Mouse (Mus musculus) heart, embryonic 14.5 days (tissue): Measurements from ENCODE around the gene Olfr700. TPM values are rescaled to one million over a fixed set of nuclear protein-coding genes. Genes with fewer than 3 reads are reported as not detected.

Source experiments
- ATAC-seq: fragments of 200-750 bp; cut with Nextera tagmentation; 2 replicates; pipeline ENCODE4 v1.8.0; 2017; ENCODE audit warnings: low read depth, moderate TSS enrichment; ENCODE audit not compliant: insufficient number of reproducible peaks, insufficient read depth, low FRiP score
- H3K27ac ChIP-seq, 2 experiments: fragments of 200-500 bp in 1 of 2; fragments of 300-500 bp in 1 of 2; sonication (generic) in 1 of 2; replicated peaks in 1 of 2; 2 replicates each; pipeline ENCODE4 v1.5.1; 2012 to 2014; ENCODE audit warnings: low read depth in 2 of 2, low read length in 2 of 2, control low read depth in 1 of 2, mild to moderate bottlenecking in 1 of 2, mixed read lengths in 1 of 2; ENCODE audit not compliant: control insufficient read depth in 1 of 2, insufficient read depth in 1 of 2
- H3K27me3 ChIP-seq: fragments of 300-500 bp; sonication (generic); 2 replicates; pipeline ENCODE4 v1.6.1; 2014; ENCODE audit warnings: mild to moderate bottlenecking, low read length, control low read depth; ENCODE audit not compliant: control insufficient read depth, insufficient read depth
- H3K36me3 ChIP-seq: fragments of 300-500 bp; sonication (generic); 2 replicates; pipeline ENCODE4 v1.6.1; 2014; ENCODE audit warnings: mild to moderate bottlenecking, control low read depth, low read length, mixed read lengths; ENCODE audit not compliant: control insufficient read depth, insufficient read depth
- H3K4me1 ChIP-seq, 2 experiments: fragments of 200-500 bp in 1 of 2; fragments of 300-500 bp in 1 of 2; sonication (generic) in 1 of 2; 2 replicates each; pipeline ENCODE4 v1.6.1; 2012 to 2014; ENCODE audit warnings: low read length in 2 of 2, control low read depth in 1 of 2, mixed read lengths in 1 of 2; ENCODE audit not compliant: control insufficient read depth in 2 of 2, insufficient read depth in 2 of 2
- H3K4me2 ChIP-seq: fragments of 300-500 bp; sonication (generic); 2 replicates; pipeline ENCODE4 v1.6.1; 2014; ENCODE audit warnings: mild to moderate bottlenecking, low read length
- H3K4me3 ChIP-seq, 2 experiments: fragments of 200-500 bp in 1 of 2; fragments of 300-500 bp in 1 of 2; sonication (generic) in 1 of 2; 2 replicates each; pipeline ENCODE4 v1.5.1; 2012 to 2014; ENCODE audit warnings: low read length in 2 of 2, mild to moderate bottlenecking in 2 of 2, control low read depth in 1 of 2, low read depth in 1 of 2, moderate library complexity in 1 of 2; ENCODE audit not compliant: control insufficient read depth in 1 of 2, insufficient read depth in 1 of 2
- H3K9ac ChIP-seq: fragments of 300-500 bp; sonication (generic); 2 replicates; pipeline ENCODE4 v1.6.1; 2014; ENCODE audit warnings: mild to moderate bottlenecking, low read length
- H3K9me3 ChIP-seq: fragments of 300-500 bp; sonication (generic); 2 replicates; pipeline ENCODE4 v1.6.1; 2016; ENCODE audit warnings: low read length, control low read depth; ENCODE audit not compliant: control insufficient read depth
- WGBS: fragments of 180-500 bp; shearing (Covaris S2); extraction: QIAGEN DNeasy Blood & Tissue Kit; methylation state at CpG from one replicate; pipeline ENCODE4 v1.1.7; 2014; 5-methylcytosine and 5-hydroxymethylcytosine counted together
- polyA plus RNA-seq: library from polyadenylated mRNA; unstranded; fragments of >200 nt; fragmentation: Nextera tagmentation; extraction: Ambion mirVana; gene quantifications from 2 replicates; pipeline ENCODE4 v1.2.1, GENCODE M21; 2014

The Olfr700 gene
- polyA plus RNA-seq, result not detected in 2 replicates

DNA sequence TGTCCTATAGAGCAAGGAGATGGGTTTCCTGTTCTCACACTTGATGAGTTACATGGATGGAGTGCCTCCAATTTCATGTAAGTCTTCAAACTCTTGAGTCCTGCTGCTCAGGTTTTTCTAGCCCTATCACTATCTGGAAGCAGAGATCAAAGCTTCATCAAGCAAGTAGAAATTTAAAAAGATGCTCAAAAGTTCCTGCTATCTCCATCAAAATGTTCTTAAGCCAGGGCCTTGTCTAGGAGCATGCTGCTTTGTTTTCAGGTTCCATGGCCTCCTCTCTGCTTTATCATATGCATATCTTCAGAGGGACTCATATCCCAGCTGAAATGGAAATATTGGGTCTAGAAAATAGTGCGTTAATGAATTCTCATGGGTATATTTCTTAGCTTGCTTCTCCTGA lies at the start of gene Olfr700:
Gene Olfr700 (minus strand): TSS at position 101 of the 400 bp plus-strand sequence.
- Histone ChIP-seq H3K9me3 (no peaks in the 10 kb centered on the region), H3K4me2 (no peak within 1 kb of the TSS), H3K9ac (no peak within 1 kb of the TSS), H3K4me3 (no peak within 1 kb of the TSS), H3K27me3 (no peaks in the 10 kb centered on the region), H3K27ac (no peak within 1 kb of the TSS), H3K4me1 (no peaks in the 10 kb centered on the region), H3K36me3 (no peaks in the 10 kb centered on the region)
- 75% methylated on average over 1 of the region's 1 CpGs for WGBS
- no peak for ATAC-seq

DNA sequence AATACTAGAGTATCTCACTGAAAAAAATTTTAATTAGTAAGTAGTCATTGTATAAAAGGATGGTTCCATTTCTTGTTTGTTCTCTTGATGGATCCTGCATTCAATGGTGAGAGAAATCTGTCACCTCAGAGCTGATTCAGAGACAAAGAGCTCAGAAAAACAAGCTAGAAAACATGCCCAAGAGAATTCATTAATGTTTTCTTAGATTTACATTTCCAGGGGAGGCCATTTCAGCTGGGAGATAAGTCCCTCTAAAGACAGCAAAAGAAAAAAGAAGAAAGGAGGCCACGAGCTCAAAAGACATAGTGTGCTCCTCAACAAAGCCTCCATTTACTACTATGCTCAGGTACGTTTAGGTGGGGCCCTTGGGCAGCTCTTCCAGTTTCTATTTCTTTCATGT lies 34.4 kb upstream of the Olfr700 start, which contains the start of gene Olfr703:
Gene Olfr703 (plus strand): TSS at position 301 of the 400 bp plus-strand sequence.
- no peak within 1 kb of the TSS for H3K4me3 ChIP-seq
- 43% methylated on average over 2 of the region's 2 CpGs for WGBS
- no peak within 1 kb of the TSS for H3K4me2 ChIP-seq
- H3K9ac ChIP-seq, result no peak within 1 kb of the TSS
- H3K27ac ChIP-seq, result no peak within 1 kb of the TSS
- H3K36me3 ChIP-seq, result no peaks in the 10 kb centered on the region
- no peaks in the 10 kb centered on the region for H3K27me3 ChIP-seq
- H3K9me3 ChIP-seq, result no peaks in the 10 kb centered on the region; the same call in 1 of the 2 replicates
- H3K4me1 ChIP-seq, result no peaks in the 10 kb centered on the region
- ATAC-seq, result no peak

DNA sequence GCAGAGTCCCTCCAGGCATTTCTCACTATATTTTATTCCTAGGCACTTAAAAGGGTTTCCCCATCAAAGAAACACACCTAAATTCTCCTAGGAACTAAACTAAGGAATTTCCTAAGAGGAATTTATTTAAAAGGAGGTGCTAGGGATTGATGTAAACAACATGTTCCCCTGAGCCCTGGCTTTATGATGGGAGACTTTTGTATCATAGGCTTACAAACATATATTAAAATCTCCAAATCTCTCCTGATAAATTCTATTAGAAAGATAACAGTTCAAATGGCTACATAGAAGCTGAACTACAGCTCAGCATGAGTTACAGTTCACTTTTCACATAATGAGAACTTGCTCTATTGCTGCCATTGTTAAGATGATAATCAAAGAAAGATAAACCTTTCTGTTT lies 25.2 kb upstream of the Olfr700 start, which contains the start of gene Olfr702:
Gene Olfr702 (minus strand): TSS at position 101 of the 400 bp plus-strand sequence.
- Histone ChIP-seq H3K27me3 (no peaks in the 10 kb centered on the region), H3K9ac (no peak within 1 kb of the TSS), H3K4me1 (no peaks in the 10 kb centered on the region), H3K27ac (no peak within 1 kb of the TSS), H3K4me2 (no peak within 1 kb of the TSS), H3K36me3 (no peaks in the 10 kb centered on the region), H3K9me3 (no peaks in the 10 kb centered on the region), H3K4me3 (no peak within 1 kb of the TSS)
- no peak for ATAC-seq

GRCm38 (mm10) chr7:106818414-106818813 lies 9.8 kb upstream of the Olfr700 start:
- no peak for ATAC-seq
- Histone ChIP-seq H3K4me1 (no peaks in the 10 kb centered on the region), H3K4me3 (no peak overlapping the region), H3K36me3 (no peaks in the 10 kb centered on the region), H3K9ac (no peak overlapping the region), H3K4me2 (no peak overlapping the region), H3K27me3 (no peaks in the 10 kb centered on the region), H3K27ac (no peak overlapping the region), H3K9me3 (no peaks in the 10 kb centered on the region)

GRCm38 (mm10) chr7:106815775-106816174 lies 7.1 kb upstream of the Olfr700 start:
- H3K27me3 ChIP-seq, result no peaks in the 10 kb centered on the region
- H3K9me3 ChIP-seq, result no peaks in the 10 kb centered on the region
- no peaks in the 10 kb centered on the region for H3K36me3 ChIP-seq
- H3K9ac ChIP-seq, result no peak overlapping the region
- WGBS, result 31% methylated on average over 2 of the region's 2 CpGs
- ATAC-seq, result no peak
- H3K4me1 ChIP-seq, result no peaks in the 10 kb centered on the region
- H3K27ac ChIP-seq, result no peak overlapping the region
- H3K4me3 ChIP-seq, result no peak overlapping the region
- H3K4me2 ChIP-seq, result no peak overlapping the region

DNA sequence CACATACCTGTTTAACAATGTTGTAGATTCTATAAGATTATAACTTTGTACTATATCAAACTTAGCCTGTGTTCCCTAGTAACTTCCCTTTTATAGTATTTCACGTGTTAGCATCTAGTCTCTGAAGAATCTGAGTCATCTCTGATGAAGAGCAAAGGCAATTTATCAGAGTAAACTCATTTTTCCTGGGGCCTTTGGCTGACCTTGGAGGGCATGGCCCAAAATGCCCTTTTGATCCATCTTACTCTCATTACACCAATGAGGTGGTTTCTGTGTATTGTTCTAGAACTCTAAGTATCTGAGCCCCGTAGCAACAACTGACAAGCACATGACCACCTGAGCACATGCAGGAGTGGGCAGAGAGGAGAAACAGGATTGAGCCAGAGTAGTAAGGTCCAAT lies 5.2 kb upstream of the Olfr700 start, which contains the start of gene Olfr701:
Gene Olfr701 (plus strand): TSS at position 301 of the 400 bp plus-strand sequence.
- ATAC-seq, result no peak
- Histone ChIP-seq H3K4me3 (no peak within 1 kb of the TSS), H3K9me3 (no peaks in the 10 kb centered on the region), H3K4me1 (no peaks in the 10 kb centered on the region), H3K36me3 (no peaks in the 10 kb centered on the region), H3K27ac (no peak within 1 kb of the TSS), H3K4me2 (no peak within 1 kb of the TSS), H3K9ac (no peak within 1 kb of the TSS), H3K27me3 (no peaks in the 10 kb centered on the region)
- WGBS, result 68% methylated on average over 2 of the region's 2 CpGs

GRCm38 (mm10) chr7:106793098-106793497 lies 15.5 kb downstream of the Olfr700 start, which contains the start of gene Olfr699:
Gene Olfr699, minus strand, starts transcription at chr7:106793198.
- no peak for ATAC-seq
- H3K4me1 ChIP-seq, result no peaks in the 10 kb centered on the region
- no peak within 1 kb of the TSS for H3K27ac ChIP-seq
- H3K36me3 ChIP-seq, result no peaks in the 10 kb centered on the region
- 81% methylated on average over 1 of the region's 1 CpGs for WGBS
- no peak within 1 kb of the TSS for H3K4me2 ChIP-seq
- H3K4me3 ChIP-seq, result no peak within 1 kb of the TSS
- H3K9ac ChIP-seq, result no peak within 1 kb of the TSS
- no peaks in the 10 kb centered on the region for H3K27me3 ChIP-seq
- 0 out of 2 replicates have a peak, but pooled peaks cover 3% of the 10 kb centered on the region for H3K9me3 ChIP-seq

DNA sequence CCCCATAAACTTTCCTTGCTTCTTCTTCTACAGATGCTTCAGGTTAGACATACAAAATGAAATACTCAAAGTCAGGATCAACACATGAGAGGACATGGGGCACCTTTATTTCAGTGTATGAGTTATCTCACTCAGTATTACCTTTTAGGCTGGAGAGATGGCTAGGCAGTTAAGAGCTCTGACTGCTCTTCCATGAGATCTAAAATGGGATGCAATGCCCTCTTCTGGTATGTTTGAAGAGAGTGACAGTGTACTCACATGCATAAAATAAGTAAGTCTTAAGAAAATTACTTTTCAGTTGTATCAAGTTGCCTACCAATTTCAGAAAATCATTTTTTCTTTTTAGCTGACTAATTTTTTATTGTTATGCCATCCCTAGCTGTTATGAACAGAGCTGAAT lies 20.3 kb downstream of the Olfr700 start:
- no peak overlapping the region for H3K4me3 ChIP-seq
- no peak for ATAC-seq
- H3K27ac ChIP-seq, result no peak overlapping the region
- H3K9ac ChIP-seq, result no peak overlapping the region
- no peaks in the 10 kb centered on the region for H3K9me3 ChIP-seq
- no peak overlapping the region for H3K4me2 ChIP-seq
- no peaks in the 10 kb centered on the region for H3K4me1 ChIP-seq
- H3K36me3 ChIP-seq, result no peaks in the 10 kb centered on the region
- H3K27me3 ChIP-seq, result no peaks in the 10 kb centered on the region
